Mouse (Mus musculus) common myeloid progenitor, adult 5-6 weeks (primary cell): ENCODE measurements around the gene Txk. TPM values are rescaled to one million over a fixed set of nuclear protein-coding genes. Genes with fewer than 3 reads are reported as not detected.

Experiments used
- ATAC-seq: replicated peaks from 2 replicates; pipeline ENCODE4 v1.8.0; 2016; ENCODE audit warnings: low read depth, mild to moderate bottlenecking, moderate TSS enrichment, inconsistent platforms; ENCODE audit not compliant: poor library complexity, severe bottlenecking
- total RNA-seq: library from RNA; stranded (forward); fragments of 200-1000, 187-1606 nt; gene quantifications from 2 replicates; pipeline ENCODE4 v1.2.3, GENCODE M21; 2017

Gene Txk
- total RNA-seq, 1 experiment from 2014 or later = 2.5 TPM

DNA sequence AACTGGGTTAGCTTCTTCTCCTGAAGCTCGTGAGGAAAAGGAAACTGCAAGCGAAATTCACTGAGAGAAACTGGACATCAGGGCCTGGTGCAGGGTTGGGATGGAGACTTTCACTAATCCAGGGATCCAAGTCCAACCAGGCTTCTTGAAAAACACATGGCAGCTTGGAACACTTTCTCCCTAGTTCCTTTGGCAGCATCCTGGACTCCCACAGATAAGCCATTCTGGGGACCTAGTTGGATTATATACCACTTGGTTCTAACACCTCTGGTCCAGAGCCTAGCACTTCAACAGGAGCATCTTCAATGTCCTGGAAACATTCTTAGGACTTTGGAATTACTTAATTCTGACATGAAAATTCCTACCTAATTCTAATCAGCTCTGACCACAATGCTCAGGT, 2.5 kb upstream of the Txk start:
- ATAC-seq = no peak

GRCm38 (mm10) chr5:72751056-72751758, 1.4 kb downstream of the Txk start:
- ATAC-seq = no peak

- ATAC-seq = no peak
These were observed 2.4 kb downstream of the Txk start for GRCm38 (mm10) chr5:72750226-72750625.

- no peak for ATAC-seq
These were observed 3.8 kb downstream of the Txk start for GRCm38 (mm10) chr5:72748659-72749265.

DNA sequence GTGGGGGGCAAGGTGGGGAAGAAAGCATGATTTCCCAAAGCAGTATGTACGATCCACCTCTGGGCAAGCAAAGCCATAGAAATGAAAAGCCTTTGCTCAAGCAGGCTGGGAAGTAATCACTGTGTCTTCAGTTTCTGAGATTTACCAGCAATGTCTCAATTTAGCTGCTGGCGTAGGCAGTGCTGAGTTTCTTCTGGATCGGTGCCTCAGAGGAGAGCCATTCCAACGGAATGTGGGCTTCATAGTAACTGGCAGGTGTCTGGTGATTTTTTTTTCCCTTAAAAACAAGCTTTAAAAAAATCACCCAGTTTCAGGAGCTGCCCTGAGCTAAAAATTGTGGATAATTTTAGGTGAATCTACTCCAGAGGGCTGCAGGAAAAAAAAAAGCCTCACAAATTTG, 5.2 kb downstream of the Txk start:
- ATAC-seq = no peak

DNA sequence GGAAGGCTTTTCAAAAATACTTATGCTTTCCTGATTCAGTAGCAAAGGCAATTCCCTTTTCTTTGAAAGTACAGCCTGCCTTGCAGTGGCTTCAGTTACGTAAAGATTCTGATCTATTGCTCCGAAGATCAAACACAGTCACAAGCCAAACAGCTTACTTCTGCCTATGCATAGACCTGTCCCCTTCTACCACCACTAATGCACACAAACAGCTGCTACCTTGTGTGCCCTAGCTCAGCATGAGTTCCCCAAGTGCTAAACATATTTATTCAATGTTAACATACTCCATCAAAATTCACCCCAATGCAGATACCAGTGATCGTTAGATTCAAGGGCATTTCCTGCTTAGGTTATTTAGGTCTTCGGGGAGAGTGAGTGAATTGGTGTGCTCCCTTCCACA, 6.1 kb downstream of the Txk start:
- no peak for ATAC-seq

DNA sequence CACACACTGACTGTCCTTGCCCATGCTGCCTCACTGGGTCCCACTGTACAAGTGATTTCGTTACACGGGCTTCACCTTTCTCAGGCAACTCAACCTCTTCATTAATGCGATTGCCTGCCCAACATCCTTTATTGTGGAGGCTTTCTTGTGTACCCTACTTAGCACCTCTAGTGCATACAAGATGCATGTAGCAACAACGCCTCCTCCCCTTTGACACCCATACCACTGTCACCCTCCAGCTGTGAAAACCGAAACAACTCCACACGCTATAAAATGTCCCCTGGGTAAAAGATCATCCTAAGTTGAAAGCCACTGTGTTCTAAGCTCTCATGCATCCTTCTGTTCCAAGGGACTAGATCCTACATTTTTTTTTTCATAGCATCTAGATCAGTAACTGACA, 9.5 kb downstream of the Txk start:
- no peak for ATAC-seq

DNA sequence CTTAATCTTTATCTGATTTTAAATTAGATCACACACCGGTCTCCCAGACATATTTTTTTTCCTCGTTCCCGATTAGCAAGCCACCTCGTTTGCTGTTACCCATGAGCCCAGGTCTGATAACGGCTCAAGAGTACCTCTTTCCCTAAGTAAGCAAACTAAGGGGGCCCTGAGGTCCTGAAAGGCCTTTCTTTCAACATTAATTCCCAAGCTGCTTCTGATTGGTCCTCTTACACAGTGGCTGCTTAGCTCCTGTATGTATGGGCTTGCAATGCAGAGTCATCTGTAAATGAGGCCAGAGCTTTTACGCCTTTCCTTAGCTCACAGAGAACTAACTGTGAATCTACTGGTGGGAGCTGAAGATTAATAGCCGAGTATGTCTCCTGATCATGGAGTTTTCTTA, 15.7 kb downstream of the Txk start:
- ATAC-seq = no peak

DNA sequence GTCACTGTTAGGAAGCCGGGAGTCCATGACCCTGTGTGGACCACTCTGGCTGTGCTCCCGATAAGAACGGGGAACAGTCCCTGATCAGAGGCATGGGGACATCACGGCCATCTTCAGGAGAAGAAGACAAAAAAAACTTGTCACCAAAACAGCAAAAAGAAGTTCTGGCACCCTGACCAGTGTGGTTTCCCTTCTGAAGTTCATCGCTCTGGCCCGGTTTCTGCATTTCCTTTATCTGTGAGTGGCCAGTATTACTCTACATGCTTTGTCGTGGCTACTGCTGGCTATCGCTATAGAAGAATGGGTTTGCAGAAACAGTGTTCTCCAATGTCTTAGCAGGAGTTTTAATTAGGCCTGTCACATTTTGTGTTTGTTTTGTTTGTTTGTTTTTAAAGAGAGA, 16.1 kb downstream of the Txk start:
- ATAC-seq = peak; percentile 50; the same call in 1 of the 2 replicates

- ATAC-seq = no peak
These were observed 16.8 kb downstream of the Txk start for GRCm38 (mm10) chr5:72735763-72736162.

DNA sequence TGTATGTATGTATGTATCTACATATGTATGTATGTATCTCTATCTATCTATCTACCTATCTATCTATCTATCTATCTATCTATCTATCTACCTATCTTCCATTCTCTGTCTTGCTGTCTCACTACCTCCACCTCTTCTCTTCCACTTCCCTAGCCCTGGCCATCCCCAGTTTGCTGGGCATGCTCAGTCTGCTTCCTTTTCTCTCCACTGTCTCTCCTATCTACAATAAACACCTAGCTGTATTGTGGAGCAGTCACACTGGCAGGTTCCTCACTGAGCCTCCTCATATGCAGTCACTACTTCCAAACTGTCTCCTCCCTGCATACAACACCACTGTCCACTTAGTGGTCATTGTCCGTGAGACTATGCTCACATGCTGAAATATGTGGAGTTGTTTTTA, 19.7 kb downstream of the Txk start:
- no peak for ATAC-seq

DNA sequence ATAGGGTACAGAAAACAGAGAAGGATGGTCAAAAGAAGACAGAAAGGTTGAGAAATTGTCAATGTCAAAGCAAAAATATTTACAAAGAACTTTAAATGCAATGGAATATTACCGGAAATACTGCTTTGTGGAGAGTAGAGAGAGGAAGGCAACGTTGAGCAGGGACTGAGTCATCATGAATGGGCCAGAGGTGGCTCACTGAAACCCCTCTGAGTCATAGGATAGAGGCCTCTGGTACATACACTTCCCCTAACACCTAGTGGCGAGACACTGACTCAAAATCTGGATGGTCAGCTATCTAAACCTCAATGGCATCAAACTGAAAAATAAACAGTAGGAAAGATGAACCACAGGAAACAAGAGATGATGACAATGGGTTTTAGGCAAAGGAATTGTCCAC, 27.2 kb downstream of the Txk start:
- ATAC-seq = 0 out of 2 replicates have a peak, but pooled peaks have one; percentile 11

- ATAC-seq = peak; percentile 87
These were observed 29.1 kb downstream of the Txk start for GRCm38 (mm10) chr5:72723429-72723828.

- no peak for ATAC-seq
These were observed 32.0 kb downstream of the Txk start for GRCm38 (mm10) chr5:72720587-72720986.

- ATAC-seq = peak; percentile 88
These were observed 41.9 kb downstream of the Txk start for GRCm38 (mm10) chr5:72710572-72711278.

DNA sequence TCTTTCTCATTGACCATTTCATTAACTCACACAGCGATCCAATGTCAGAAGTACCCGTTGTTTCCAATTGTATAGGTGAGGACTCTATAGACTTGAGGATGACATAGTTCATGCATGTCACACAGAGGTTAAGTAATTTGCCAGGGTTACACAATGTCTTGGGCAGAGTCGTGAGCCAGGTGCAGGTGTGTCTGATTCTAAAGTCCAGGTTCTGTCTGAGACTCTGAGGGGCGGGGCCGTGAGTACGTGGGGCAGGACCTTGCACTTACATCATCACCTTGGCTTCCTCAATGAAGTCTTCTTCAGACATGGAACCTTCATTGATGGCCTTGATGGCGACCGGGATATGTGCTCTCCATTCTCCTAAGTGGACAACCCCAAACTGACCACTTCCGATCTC, 42.6 kb downstream of the Txk start:
- no peak for ATAC-seq

DNA sequence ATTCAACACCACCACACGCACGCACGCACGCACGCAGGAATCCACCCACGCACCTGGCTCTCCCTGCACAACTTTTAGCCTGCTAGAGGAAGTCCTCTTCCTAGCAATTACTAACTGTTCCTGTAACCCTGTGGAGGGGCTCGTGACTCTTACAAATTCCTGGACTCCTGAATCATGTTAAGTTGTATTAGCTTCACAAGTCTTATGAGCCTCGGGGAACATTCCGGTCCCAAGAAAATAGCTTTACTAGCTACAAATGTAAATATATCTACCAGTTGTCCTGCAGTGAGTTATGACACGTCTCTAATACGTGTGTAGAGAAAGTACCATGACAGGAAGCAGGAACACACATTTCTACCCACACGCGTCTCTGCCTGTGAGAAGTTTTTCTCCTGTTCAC, 43.1 kb downstream of the Txk start:
- no peak for ATAC-seq

DNA sequence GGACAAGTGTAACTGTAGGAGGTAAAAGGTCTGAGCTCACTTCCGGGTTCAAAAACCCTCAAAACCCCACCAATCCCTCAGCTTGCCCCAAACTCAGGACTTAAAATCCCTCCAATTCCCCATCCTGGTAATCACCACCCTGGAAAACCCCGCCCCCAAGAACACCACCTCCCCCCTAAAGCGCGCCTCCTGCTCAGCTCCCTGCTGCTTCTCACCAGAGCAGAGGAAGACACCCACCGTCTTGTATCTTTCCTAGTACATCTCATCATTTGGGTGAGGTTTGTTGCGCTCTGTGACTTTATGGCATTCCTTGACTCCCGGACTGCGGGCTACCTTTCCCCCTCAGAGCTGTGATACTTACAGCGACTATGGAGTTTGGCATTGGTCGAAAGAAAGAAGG, 45.9 kb downstream of the Txk start:
- ATAC-seq = no peak

GRCm38 (mm10) chr5:72706095-72706494, 46.5 kb downstream of the Txk start:
- no peak for ATAC-seq

DNA sequence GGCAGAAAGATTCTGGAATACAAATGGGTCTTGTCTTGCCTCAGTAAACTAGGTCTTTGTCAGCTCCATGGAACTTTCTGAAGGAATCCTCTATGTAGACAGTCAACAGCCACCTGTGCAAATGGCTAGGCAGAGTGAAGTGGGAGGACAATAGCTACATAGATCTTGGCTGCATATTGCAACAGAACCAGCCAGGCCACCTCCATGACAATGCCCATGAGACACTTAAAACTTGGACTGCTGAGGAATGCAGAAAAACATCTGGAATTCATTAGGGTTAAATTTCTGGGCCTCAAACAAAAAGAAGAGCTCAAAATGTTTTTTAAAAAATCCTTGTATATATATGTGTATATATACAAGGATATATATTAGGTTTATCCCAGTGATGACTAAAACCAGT, 50.4 kb downstream of the Txk start:
- ATAC-seq = no peak

DNA sequence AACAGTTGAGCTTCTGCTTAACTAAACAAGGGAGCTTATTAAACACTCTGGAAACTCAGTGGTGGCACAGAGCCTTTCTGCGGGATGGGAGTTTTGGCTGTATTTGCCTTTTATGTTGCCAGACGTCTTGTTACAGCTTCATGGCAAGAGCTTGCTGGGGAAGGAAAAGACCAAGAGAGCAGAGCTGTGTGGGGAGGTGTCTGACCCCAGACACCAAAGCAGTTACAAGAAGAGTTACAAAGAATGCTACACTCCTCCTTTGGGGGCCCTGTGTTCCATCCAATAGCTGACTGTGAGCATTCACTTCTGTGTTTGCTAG, 53.1 kb downstream of the Txk start:
- ATAC-seq = no peak
